Mouse (Mus musculus): ENCODE results near the gene Kcng1. TPM values are rescaled to one million over a fixed set of nuclear protein-coding genes. Genes with fewer than 3 reads are reported as not detected.

Gene Kcng1
- polyA plus RNA-seq, 1 experiment from 2014 or later, result 0.50 TPM

DNA sequence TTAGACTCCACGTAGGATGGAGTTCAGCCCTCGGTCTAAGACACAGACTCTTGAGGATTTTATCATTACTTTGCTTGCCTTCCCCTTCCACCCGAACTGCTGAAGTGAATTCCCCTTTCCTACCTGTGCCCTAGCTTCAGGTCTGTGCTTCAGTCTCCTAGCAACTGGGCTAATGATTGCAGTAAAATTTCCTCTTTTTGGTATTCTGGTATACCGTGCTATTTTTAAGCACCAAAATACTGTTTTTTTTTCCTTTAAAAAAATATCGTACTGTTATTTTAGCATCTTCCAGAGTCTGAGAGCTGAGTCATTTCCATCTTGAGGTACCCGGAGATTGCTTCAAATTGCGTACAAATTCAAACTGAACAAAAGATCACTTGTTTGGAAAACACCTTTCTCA, 27.4 kb upstream of the Kcng1 start:
- Histone ChIP-seq H3K4me1 (ENCODE audit: control insufficient read depth, insufficient read depth, low read length) (no peaks in the 10 kb centered on the region), H3K4me3 (ENCODE audit: low read depth, low read length) (no peak overlapping the region), H3K9ac (replicated peaks; ENCODE audit: low read length) (no peak overlapping the region), H3K4me2 (ENCODE audit: low read depth, low read length) (no peak overlapping the region), H3K27me3 (ENCODE audit: control insufficient read depth, insufficient read depth, low read length) (no peaks in the 10 kb centered on the region), H3K27ac (replicated peaks; ENCODE audit: low read depth, low read length) (no peak overlapping the region), H3K36me3 (replicated peaks; ENCODE audit: control insufficient read depth, insufficient read depth, low read depth, low read length) (no peaks in the 10 kb centered on the region), H3K9me3 (replicated peaks; ENCODE audit: control insufficient read depth, low read length) (no peaks in the 10 kb centered on the region)
- WGBS, result 74% methylated on average over 7 of the region's 7 CpGs
- DNase-seq (ENCODE audit: low spot score), result no peak
- ATAC-seq (replicated peaks; ENCODE audit: insufficient number of reproducible peaks, low FRiP score, low TSS enrichment, low read depth), result no peak

DNA sequence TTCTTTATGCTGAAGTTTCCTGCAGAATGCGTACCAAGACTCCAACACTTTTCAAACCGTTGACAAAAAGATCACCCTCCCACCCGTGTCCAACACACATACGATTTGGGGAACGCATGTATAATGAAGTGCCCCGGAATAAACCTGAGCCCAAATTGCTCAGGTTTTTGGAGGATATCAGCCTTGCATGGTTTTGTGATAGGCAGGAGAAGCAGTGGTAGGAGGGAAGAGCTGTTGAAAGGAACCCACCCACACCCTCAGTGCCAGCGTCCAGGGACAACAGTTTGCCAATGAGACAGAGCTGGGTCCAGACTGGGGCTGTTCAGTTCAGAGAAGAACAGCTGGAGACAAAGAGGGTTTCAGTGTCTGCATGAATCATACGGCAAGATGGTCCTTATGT, 18.1 kb upstream of the Kcng1 start:
- WGBS, result 87% methylated on average over 8 of the region's 8 CpGs

DNA sequence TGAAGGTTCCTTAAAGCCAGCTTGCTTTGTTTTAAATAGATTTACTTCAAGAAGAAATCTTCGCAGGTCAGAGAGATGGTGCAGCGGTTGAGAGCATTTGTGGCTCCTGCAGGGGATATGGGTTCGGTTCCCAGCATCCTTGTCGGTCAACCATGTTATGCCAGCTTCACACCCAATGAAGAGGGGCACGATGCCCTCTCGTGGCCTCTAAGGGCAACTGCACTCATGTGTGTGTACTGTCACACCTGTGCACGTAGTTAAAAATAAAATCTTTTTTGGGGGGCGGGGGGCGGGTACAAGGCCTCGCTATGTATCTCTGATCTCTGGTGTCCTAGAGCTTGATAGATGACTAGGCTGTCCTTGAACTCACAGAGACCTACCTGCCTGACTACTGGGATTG, 15.0 kb upstream of the Kcng1 start:
- no peaks in the 10 kb centered on the region for H3K36me3 ChIP-seq (replicated peaks; ENCODE audit: control insufficient read depth, insufficient read depth, low read depth, low read length)
- H3K4me1 ChIP-seq (ENCODE audit: control insufficient read depth, insufficient read depth, low read length), result no peaks in the 10 kb centered on the region
- no peaks in the 10 kb centered on the region for H3K27me3 ChIP-seq (ENCODE audit: control insufficient read depth, insufficient read depth, low read length)
- 85% methylated on average over 10 of the region's 10 CpGs for WGBS
- no peak overlapping the region for H3K4me2 ChIP-seq (ENCODE audit: low read depth, low read length)
- H3K9ac ChIP-seq (replicated peaks; ENCODE audit: low read length), result no peak overlapping the region
- ATAC-seq (replicated peaks; ENCODE audit: insufficient number of reproducible peaks, low FRiP score, low TSS enrichment, low read depth) (no peak), DNase-seq (ENCODE audit: low spot score) (no peak)
- H3K4me3 ChIP-seq (ENCODE audit: low read depth, low read length), result no peak overlapping the region
- H3K27ac ChIP-seq (replicated peaks; ENCODE audit: low read depth, low read length), result no peak overlapping the region
- no peaks in the 10 kb centered on the region for H3K9me3 ChIP-seq (replicated peaks; ENCODE audit: control insufficient read depth, low read length)

More for the DNA sequence above, 18.1 kb upstream of the Kcng1 start:
- H3K4me1 ChIP-seq (ENCODE audit: control insufficient read depth, insufficient read depth, low read length), result no peaks in the 10 kb centered on the region
- no peak for DNase-seq (ENCODE audit: low spot score)
- no peak overlapping the region for H3K27ac ChIP-seq (replicated peaks; ENCODE audit: low read depth, low read length)
- H3K36me3 ChIP-seq (replicated peaks; ENCODE audit: control insufficient read depth, insufficient read depth, low read depth, low read length), result no peaks in the 10 kb centered on the region
- H3K27me3 ChIP-seq (ENCODE audit: control insufficient read depth, insufficient read depth, low read length), result no peaks in the 10 kb centered on the region
- H3K9me3 ChIP-seq (replicated peaks; ENCODE audit: control insufficient read depth, low read length), result no peaks in the 10 kb centered on the region
- H3K4me2 ChIP-seq (ENCODE audit: low read depth, low read length), result no peak overlapping the region
- H3K9ac ChIP-seq (replicated peaks; ENCODE audit: low read length), result no peak overlapping the region
- H3K4me3 ChIP-seq (ENCODE audit: low read depth, low read length), result no peak overlapping the region
- no peak for ATAC-seq (replicated peaks; ENCODE audit: insufficient number of reproducible peaks, low FRiP score, low TSS enrichment, low read depth)

- no peak overlapping the region for H3K4me2 ChIP-seq (ENCODE audit: low read depth, low read length)
- H3K9me3 ChIP-seq (replicated peaks; ENCODE audit: control insufficient read depth, low read length), result no peaks in the 10 kb centered on the region
- no peaks in the 10 kb centered on the region for H3K36me3 ChIP-seq (replicated peaks; ENCODE audit: control insufficient read depth, insufficient read depth, low read depth, low read length)
- H3K27me3 ChIP-seq (ENCODE audit: control insufficient read depth, insufficient read depth, low read length), result no peaks in the 10 kb centered on the region
- no peak overlapping the region for H3K27ac ChIP-seq (replicated peaks; ENCODE audit: low read depth, low read length)
- H3K4me1 ChIP-seq (ENCODE audit: control insufficient read depth, insufficient read depth, low read length), result no peaks in the 10 kb centered on the region
- WGBS, result 43% methylated on average over 6 of the region's 6 CpGs
- no peak overlapping the region for H3K4me3 ChIP-seq (ENCODE audit: low read depth, low read length)
- no peak for ATAC-seq (replicated peaks; ENCODE audit: insufficient number of reproducible peaks, low FRiP score, low TSS enrichment, low read depth)
- DNase-seq (ENCODE audit: low spot score), result no peak
- no peak overlapping the region for H3K9ac ChIP-seq (replicated peaks; ENCODE audit: low read length)
Measured at GRCm38 (mm10) chr2:168292521-168292920, 11.0 kb upstream of the Kcng1 start.

- DNase-seq (ENCODE audit: low spot score), result no peak
- H3K9ac ChIP-seq (replicated peaks; ENCODE audit: low read length), result no peak overlapping the region
- no peak overlapping the region for H3K4me3 ChIP-seq (ENCODE audit: low read depth, low read length)
- no peaks in the 10 kb centered on the region for H3K36me3 ChIP-seq (replicated peaks; ENCODE audit: control insufficient read depth, insufficient read depth, low read depth, low read length)
- 17% methylated on average over 10 of the region's 10 CpGs for WGBS
- no peaks in the 10 kb centered on the region for H3K4me1 ChIP-seq (ENCODE audit: control insufficient read depth, insufficient read depth, low read length)
- H3K27me3 ChIP-seq (ENCODE audit: control insufficient read depth, insufficient read depth, low read length), result no peaks in the 10 kb centered on the region
- H3K27ac ChIP-seq (replicated peaks; ENCODE audit: low read depth, low read length), result no peak overlapping the region
- no peak overlapping the region for H3K4me2 ChIP-seq (ENCODE audit: low read depth, low read length)
- no peaks in the 10 kb centered on the region for H3K9me3 ChIP-seq (replicated peaks; ENCODE audit: control insufficient read depth, low read length)
- ATAC-seq (replicated peaks; ENCODE audit: insufficient number of reproducible peaks, low FRiP score, low TSS enrichment, low read depth), result no peak; the same call in 1 of the 2 replicates
Measured at GRCm38 (mm10) chr2:168292041-168292440, 10.5 kb upstream of the Kcng1 start.

DNA sequence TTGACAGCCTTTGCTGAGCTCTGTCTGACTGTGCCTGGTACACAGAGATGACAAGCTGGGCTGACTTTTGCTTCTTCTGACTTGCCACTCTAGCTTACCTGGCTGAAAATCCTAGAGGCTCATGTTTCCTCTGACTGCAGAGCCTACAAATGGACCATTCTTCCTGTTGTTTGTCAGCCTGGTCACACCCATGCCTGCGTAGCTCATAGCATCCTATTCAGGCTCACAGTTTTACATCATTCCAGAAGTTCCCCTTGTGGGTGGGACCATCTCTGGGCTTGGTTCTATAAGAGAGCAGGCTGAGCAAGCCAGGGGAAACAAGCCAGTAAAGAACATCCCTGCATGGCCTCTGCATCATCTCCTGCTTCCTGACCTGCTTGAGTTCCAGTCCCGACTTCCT, 8.3 kb upstream of the Kcng1 start:
- no peak overlapping the region for H3K4me2 ChIP-seq (ENCODE audit: low read depth, low read length)
- WGBS, result 82% methylated on average over 2 of the region's 2 CpGs

GRCm38 (mm10) chr2:168289016-168289415, 7.5 kb upstream of the Kcng1 start:
- Histone ChIP-seq H3K36me3 (replicated peaks; ENCODE audit: control insufficient read depth, insufficient read depth, low read depth, low read length) (no peaks in the 10 kb centered on the region), H3K9me3 (replicated peaks; ENCODE audit: control insufficient read depth, low read length) (no peaks in the 10 kb centered on the region), H3K27me3 (ENCODE audit: control insufficient read depth, insufficient read depth, low read length) (no peaks in the 10 kb centered on the region), H3K9ac (replicated peaks; ENCODE audit: low read length) (no peak overlapping the region), H3K27ac (replicated peaks; ENCODE audit: low read depth, low read length) (no peak overlapping the region), H3K4me1 (ENCODE audit: control insufficient read depth, insufficient read depth, low read length) (no peaks in the 10 kb centered on the region), H3K4me3 (ENCODE audit: low read depth, low read length) (no peak overlapping the region), H3K4me2 (ENCODE audit: low read depth, low read length) (no peak overlapping the region)
- WGBS, result 60% methylated on average over 9 of the region's 9 CpGs
- ATAC-seq (replicated peaks; ENCODE audit: insufficient number of reproducible peaks, low FRiP score, low TSS enrichment, low read depth) (no peak), DNase-seq (ENCODE audit: low spot score) (no peak)

More for the DNA sequence above, 8.3 kb upstream of the Kcng1 start:
- H3K36me3 ChIP-seq (replicated peaks; ENCODE audit: control insufficient read depth, insufficient read depth, low read depth, low read length), result no peaks in the 10 kb centered on the region
- ATAC-seq (replicated peaks; ENCODE audit: insufficient number of reproducible peaks, low FRiP score, low TSS enrichment, low read depth) (no peak), DNase-seq (ENCODE audit: low spot score) (no peak)
- no peaks in the 10 kb centered on the region for H3K27me3 ChIP-seq (ENCODE audit: control insufficient read depth, insufficient read depth, low read length)
- no peak overlapping the region for H3K9ac ChIP-seq (replicated peaks; ENCODE audit: low read length)
- no peaks in the 10 kb centered on the region for H3K9me3 ChIP-seq (replicated peaks; ENCODE audit: control insufficient read depth, low read length)
- no peak overlapping the region for H3K4me3 ChIP-seq (ENCODE audit: low read depth, low read length)
- H3K4me1 ChIP-seq (ENCODE audit: control insufficient read depth, insufficient read depth, low read length), result no peaks in the 10 kb centered on the region
- no peak overlapping the region for H3K27ac ChIP-seq (replicated peaks; ENCODE audit: low read depth, low read length)

- H3K27me3 ChIP-seq (ENCODE audit: control insufficient read depth, insufficient read depth, low read length), result peaks cover 12% of the 10 kb centered on the region
- no peak overlapping the region for H3K27ac ChIP-seq (replicated peaks; ENCODE audit: low read depth, low read length)
- H3K4me3 ChIP-seq (ENCODE audit: low read depth, low read length), result no peak overlapping the region
- DNase-seq (ENCODE audit: low spot score), result no peak
- H3K4me1 ChIP-seq (ENCODE audit: control insufficient read depth, insufficient read depth, low read length), result no peaks in the 10 kb centered on the region
- no peak overlapping the region for H3K9ac ChIP-seq (replicated peaks; ENCODE audit: low read length)
- no peak for ATAC-seq (replicated peaks; ENCODE audit: insufficient number of reproducible peaks, low FRiP score, low TSS enrichment, low read depth)
- WGBS, result 25% methylated on average over 3 of the region's 3 CpGs
- H3K36me3 ChIP-seq (replicated peaks; ENCODE audit: control insufficient read depth, insufficient read depth, low read depth, low read length), result no peaks in the 10 kb centered on the region
- H3K9me3 ChIP-seq (replicated peaks; ENCODE audit: control insufficient read depth, low read length), result no peaks in the 10 kb centered on the region
- H3K4me2 ChIP-seq (ENCODE audit: low read depth, low read length), result no peak overlapping the region
Measured at GRCm38 (mm10) chr2:168286987-168287386, 5.5 kb upstream of the Kcng1 start.
